Mouse (Mus musculus) heart, adult 2 months (tissue): ENCODE measurements around the gene Gm20388. TPM values are rescaled to one million over a fixed set of nuclear protein-coding genes. Genes with fewer than 3 reads are reported as not detected.

Experiments
- DNase-seq, 2 experiments: peaks; one replicate each; pipeline ENCODE4 v3.0.0; 2021
- H3K27ac ChIP-seq: fragments of 200-600 bp; 2 replicates; pipeline ENCODE4 v1.8.1; 2022
- H3K27me3 ChIP-seq: fragments of 200-500 bp; 2 replicates; pipeline ENCODE4 v1.6.1; 2012; ENCODE audit warnings: mild to moderate bottlenecking, low read length, inconsistent platforms, mixed read lengths; ENCODE audit not compliant: control insufficient read depth, insufficient read depth
- H3K36me3 ChIP-seq: fragments of 200-500 bp; 2 replicates; pipeline ENCODE4 v1.6.1; 2012; ENCODE audit warnings: low read length, inconsistent platforms; ENCODE audit not compliant: control insufficient read depth, insufficient read depth
- H3K4me1 ChIP-seq: fragments of 200-500 bp; 2 replicates; pipeline ENCODE4 v1.6.1; 2011; ENCODE audit warnings: low read length; ENCODE audit not compliant: control insufficient read depth, insufficient read depth
- H3K4me3 ChIP-seq: fragments of 200-600 bp; 2 replicates; pipeline ENCODE4 v1.8.1; 2022
- H3K79me2 ChIP-seq: fragments of 200-500 bp; replicated peaks from 2 replicates; pipeline ENCODE4 v1.6.1; 2012; ENCODE audit warnings: mild to moderate bottlenecking, inconsistent platforms, low read length, moderate library complexity, mixed read lengths; ENCODE audit not compliant: control insufficient read depth, insufficient read depth
- H3K9ac ChIP-seq: fragments of 200-500 bp; 2 replicates; pipeline ENCODE4 v1.6.1; 2012; ENCODE audit warnings: low read depth, mild to moderate bottlenecking, control low read depth, inconsistent platforms, low read length, mixed read lengths
- CTCF ChIP-seq: fragments of 200-600 bp; IDR thresholded peaks from 2 replicates; pipeline ENCODE4 v1.8.1; 2022; ENCODE audit warnings: antibody characterized with exemption, mild to moderate bottlenecking, moderate library complexity
- EP300 ChIP-seq: fragments of 200-500 bp; IDR thresholded peaks from 2 replicates; pipeline ENCODE4 v1.6.1; 2011; ENCODE audit warnings: low read depth, low read length, control low read depth; ENCODE audit not compliant: insufficient read depth
- POLR2A ChIP-seq: fragments of 200-500 bp; IDR thresholded peaks from 2 replicates; pipeline ENCODE4 v1.6.1; 2011; ENCODE audit warnings: mild to moderate bottlenecking, low read depth, low read length, control low read depth; ENCODE audit not compliant: insufficient read depth
- WGBS: fragments of 180-500 bp; shearing (Covaris S2); methylation state at CpG from one replicate; pipeline ENCODE4 v1.1.7; 2018; 5-methylcytosine and 5-hydroxymethylcytosine counted together
- intact Hi-C: fragments of 180-260 bp; cut with DNase I; formaldehyde crosslinking; loops from one replicate; pipeline ENCODE4 v1.15.1; 2025
- polyA plus RNA-seq: library from polyadenylated mRNA; depleted of rRNA; stranded (reverse); fragments of >200 nt; gene quantifications from 2 replicates; pipeline ENCODE4 v1.2.3, GENCODE M21; 2012
- total RNA-seq, 2 experiments: library from RNA; stranded (reverse); gene quantifications; 2 replicates each; pipeline ENCODE4 v1.2.3; 2021

Gm20388 gene
- total and polyA plus RNA-seq, 3 experiments, result 1.8 to 32.3 TPM; not detected in 1

- TF ChIP-seq CTCF (no peak), EP300 (no peak), POLR2A (no peak)
- H3K27ac ChIP-seq, result no peak overlapping the region; the same call in 1 of the 2 replicates
- no peak for DNase-seq
- H3K4me3 ChIP-seq, result no peak overlapping the region
- intact Hi-C loops, result no loop called here
- WGBS, result 33% methylated on average over 3 of the region's 3 CpGs
- H3K4me1 ChIP-seq, result peaks cover 27% of the 10 kb centered on the region
- H3K79me2 ChIP-seq, result peaks cover 6% of the 10 kb centered on the region; the same call in 1 of the 2 replicates
- no peak overlapping the region for H3K9ac ChIP-seq
- H3K27me3 ChIP-seq, result no peaks in the 10 kb centered on the region
- peaks cover 19% of the 10 kb centered on the region for H3K36me3 ChIP-seq
These were observed 3021.4 kb downstream of the Gm20388 start for GRCm38 (mm10) chr8:122931834-122932560.

GRCm38 (mm10) chr8:122932561-122932959 lies 3021.9 kb downstream of the Gm20388 start:
- intact Hi-C loops, result no loop called here
- Histone ChIP-seq H3K9ac (no peak overlapping the region), H3K27ac (no peak overlapping the region; the same call in 1 of the 2 replicates), H3K4me3 (no peak overlapping the region), H3K27me3 (no peaks in the 10 kb centered on the region), H3K4me1 (peaks cover 31% of the 10 kb centered on the region), H3K79me2 (peaks cover 7% of the 10 kb centered on the region; the same call in 1 of the 2 replicates), H3K36me3 (peaks cover 23% of the 10 kb centered on the region)
- WGBS, result 35% methylated on average over 2 of the region's 2 CpGs
- DNase-seq, result no peak
- TF ChIP-seq EP300 (no peak), CTCF (no peak), POLR2A (no peak)

GRCm38 (mm10) chr8:122933973-122934372 lies 3023.3 kb downstream of the Gm20388 start:
- H3K36me3 ChIP-seq, result peaks cover 25% of the 10 kb centered on the region
- H3K79me2 ChIP-seq, result peaks cover 10% of the 10 kb centered on the region
- H3K27me3 ChIP-seq, result no peaks in the 10 kb centered on the region
- TF ChIP-seq POLR2A (no peak), EP300 (no peak), CTCF (no peak)
- intact Hi-C loops, result no loop called here
- no peak overlapping the region for H3K4me3 ChIP-seq
- H3K4me1 ChIP-seq, result peaks cover 29% of the 10 kb centered on the region
- H3K9ac ChIP-seq, result no peak overlapping the region
- no peak overlapping the region for H3K27ac ChIP-seq
- DNase-seq, result no peak

- no peak overlapping the region for H3K27ac ChIP-seq
- H3K4me3 ChIP-seq, result no peak overlapping the region
- no peaks in the 10 kb centered on the region for H3K27me3 ChIP-seq
- WGBS, result 95% methylated on average over 1 of the region's 1 CpGs
- peaks cover 13% of the 10 kb centered on the region for H3K79me2 ChIP-seq
- DNase-seq, result no peak
- intact Hi-C loops, result no loop called here
- peaks cover 33% of the 10 kb centered on the region for H3K4me1 ChIP-seq
- H3K9ac ChIP-seq, result no peak overlapping the region
- peaks cover 26% of the 10 kb centered on the region for H3K36me3 ChIP-seq
- no peak for TF ChIP-seq POLR2A
These were observed 3024.5 kb downstream of the Gm20388 start for GRCm38 (mm10) chr8:122935118-122935517.

GRCm38 (mm10) chr8:122935912-122936311 lies 3025.3 kb downstream of the Gm20388 start:
- WGBS, result 69% methylated on average over 3 of the region's 3 CpGs
- Histone ChIP-seq H3K79me2 (peaks cover 15% of the 10 kb centered on the region), H3K4me3 (no peak overlapping the region), H3K9ac (no peak overlapping the region), H3K27me3 (no peaks in the 10 kb centered on the region), H3K27ac (no peak overlapping the region), H3K36me3 (peaks cover 25% of the 10 kb centered on the region), H3K4me1 (peaks cover 33% of the 10 kb centered on the region)
- TF ChIP-seq EP300 (no peak), CTCF (no peak), POLR2A (no peak)
- no peak for DNase-seq
- intact Hi-C loops, result no loop called here

GRCm38 (mm10) chr8:122937545-122938053 lies 3027.0 kb downstream of the Gm20388 start:
- Histone ChIP-seq H3K4me1 (peaks cover 25% of the 10 kb centered on the region), H3K4me3 (no peak overlapping the region), H3K27ac (no peak overlapping the region; the same call in 1 of the 2 replicates), H3K36me3 (peaks cover 25% of the 10 kb centered on the region), H3K27me3 (no peaks in the 10 kb centered on the region), H3K79me2 (peaks cover 15% of the 10 kb centered on the region), H3K9ac (no peak overlapping the region)
- no peak for DNase-seq
- no peak for TF ChIP-seq POLR2A
- TF ChIP-seq CTCF, result no peak
- no peak for TF ChIP-seq EP300
- WGBS, result 29% methylated on average over 2 of the region's 2 CpGs
- intact Hi-C loops, result no loop called here
